Comparison of ENCODE assay signal across 9 mouse cellular contexts in genomic region chr5:100917252-100917774, GRCm38 (mm10).
A peak's percentile ranks its signal among the peaks of the same experiment; 100 is the strongest.
DNase-seq lines count a peak whose midpoint lies in the region; ATAC-seq and TF ChIP-seq lines count a peak whose summit lies in the region.
"Had no signal": no experiment of that assay in that cellular context is flagged by ENCODE, and none has a peak within 500 bp of the region (broad histone marks: within the 10 kb centered on the region; RNA-seq: fewer than 3 reads in every experiment).

No protein-coding gene starts in this region.

- no peak overlapping the region for H3K27ac ChIP-seq in ES-Bruce4 (ENCODE audit: insufficient read depth, low read length)
- H3K27ac ChIP-seq in lung, postnatal 0 days (ENCODE audit: low read length) = no peak overlapping the region
- H3K27ac ChIP-seq: hindbrain, embryonic 15.5 days had no signal

- no peaks in the 10 kb centered on the region for H3K27me3 ChIP-seq in ES-Bruce4 (ENCODE audit: control insufficient read depth, insufficient read depth, low read length, poor library complexity, severe bottlenecking)
- no peaks in the 10 kb centered on the region for H3K27me3 ChIP-seq in lung, postnatal 0 days (replicated peaks; ENCODE audit: insufficient read depth, low read length)

- WGBS in lung, postnatal 0 days = 19% methylated on average over 15 of the region's 15 CpGs

- no peak overlapping the region for H3K4me2 ChIP-seq in lung, postnatal 0 days (replicated peaks; ENCODE audit: low read depth, low read length)
- H3K4me2 ChIP-seq: hindbrain, embryonic 15.5 days had no signal

- no peak for ATAC-seq in lung, postnatal 0 days
- ATAC-seq in erythroid progenitor cell, adult 5-6 weeks (replicated peaks; ENCODE audit: low FRiP score, poor library complexity, severe bottlenecking) = no peak

- no peak for TF ChIP-seq EP300 in ES-Bruce4 (IDR thresholded peaks at IDR 0.05; ENCODE audit: insufficient read depth, low read depth, low read length)
- TF ChIP-seq EP300 in lung, postnatal 0 days (IDR thresholded peaks at IDR 0.05) = no peak

- TF ChIP-seq POLR2A in ES-Bruce4 (IDR thresholded peaks at IDR 0.05; ENCODE audit: insufficient read depth, low read length) = no peak

- no peaks in the 10 kb centered on the region for H3K36me3 ChIP-seq in ES-Bruce4 (ENCODE audit: control insufficient read depth, insufficient read depth, low read length, poor library complexity, severe bottlenecking)
- no peaks in the 10 kb centered on the region for H3K36me3 ChIP-seq in lung, postnatal 0 days (ENCODE audit: insufficient read depth, low read length)
- H3K36me3 ChIP-seq: hindbrain, embryonic 15.5 days had no signal

- no peaks in the 10 kb centered on the region for H3K4me1 ChIP-seq in ES-Bruce4 (ENCODE audit: control insufficient read depth, insufficient read depth, low read length)
- H3K4me1 ChIP-seq in lung, postnatal 0 days (ENCODE audit: insufficient read depth, low read depth, low read length) = no peaks in the 10 kb centered on the region
- H3K4me1 ChIP-seq: hindbrain, embryonic 15.5 days had no signal

- peak; percentile 76 for DNase-seq in A20 (ENCODE audit: low read depth, low spot score)
- peak; percentile 36 for DNase-seq in c-Kit-positive CD71-positive TER-119-positive erythroid progenitor cells, embryonic 14.5 days (ENCODE audit: low spot score)
- peak; percentile 68 for DNase-seq in gastrocnemius, postnatal 10 days
- DNase-seq in kidney, postnatal 10 days = peak; percentile 82
- peak; percentile 62 for DNase-seq in lung, postnatal 0 days (ENCODE audit: low spot score)
- peak; percentile 42 to 70 for DNase-seq in right cerebral cortex, postnatal 10 days (ENCODE audit: low spot score in 2 of 2)

- H3K4me3 ChIP-seq in ES-Bruce4 (ENCODE audit: low read depth, low read length) = no peak overlapping the region
- H3K4me3 ChIP-seq in lung, postnatal 0 days (ENCODE audit: low read depth, low read length) = no peak overlapping the region
- H3K4me3 ChIP-seq: hindbrain, embryonic 15.5 days had no signal

- H3K9me3 ChIP-seq in ES-Bruce4 (replicated peaks; ENCODE audit: control insufficient read depth, insufficient read depth, low read length, poor library complexity, severe bottlenecking) = no peaks in the 10 kb centered on the region
- H3K9me3 ChIP-seq in lung, postnatal 0 days (ENCODE audit: low read length) = no peaks in the 10 kb centered on the region
- H3K9me3 ChIP-seq: hindbrain, embryonic 15.5 days had no signal

- H3K9ac ChIP-seq in ES-Bruce4 (ENCODE audit: low read depth, poor library complexity, severe bottlenecking) = no peak overlapping the region
- H3K9ac ChIP-seq in lung, postnatal 0 days (replicated peaks; ENCODE audit: low read depth) = no peak overlapping the region
- H3K9ac ChIP-seq: hindbrain, embryonic 15.5 days had no signal

- peak; percentile 100 for TF ChIP-seq CTCF in ES-Bruce4 (IDR thresholded peaks at IDR 0.05; ENCODE audit: low read depth, low read length)
- peak; percentile 95 for TF ChIP-seq CTCF in lung, postnatal 0 days (IDR thresholded peaks at IDR 0.05)
